Mouse (Mus musculus): Measurements from ENCODE around the gene Pop5. TPM values are rescaled to one million over a fixed set of nuclear protein-coding genes. Genes with fewer than 3 reads are reported as not detected.

Gene Pop5
- polyA plus RNA-seq (2012; rRNA removed) (51.6 and 61.7 TPM in 2 replicates), polyA plus RNA-seq (2014; fragmentation: Nextera tagmentation; extraction: Ambion mirVana) (90.3 and 107 TPM in 2 replicates)

- peak within 1 kb of the TSS; percentile 62 for H3K4me2 ChIP-seq (replicated peaks; ENCODE audit: low read depth, low read length, severe bottlenecking)
- ATAC-seq (ENCODE audit: low FRiP score, low read depth), result peak; percentile 69
Measured at GRCm38 (mm10) chr5:115235786-115236263, at the start of gene Pop5. Gene Pop5 (plus strand): TSS chr5:115235836.

GRCm38 (mm10) chr5:115186371-115187073, 49.1 kb upstream of the Pop5 start:
- Histone ChIP-seq H3K4me1 (ENCODE audit: control insufficient read depth, insufficient read depth, low read length) (peaks cover 10% of the 10 kb centered on the region), H3K27me3 (ENCODE audit: control insufficient read depth, insufficient read depth, low read length) (peaks cover 6% of the 10 kb centered on the region), H3K9me3 (ENCODE audit: control insufficient read depth, low read length) (no peaks in the 10 kb centered on the region), H3K9ac (ENCODE audit: low read depth, low read length, severe bottlenecking) (no peak overlapping the region), H3K36me3 (ENCODE audit: control insufficient read depth, insufficient read depth, low read length) (no peaks in the 10 kb centered on the region), H3K4me2 (replicated peaks; ENCODE audit: low read depth, low read length, severe bottlenecking) (peak overlapping the region; percentile 15; the same call in 1 of the 2 replicates), H3K27ac (replicated peaks; ENCODE audit: low read depth, low read length) (no peak overlapping the region), H3K4me3 (replicated peaks; ENCODE audit: low read length) (no peak overlapping the region)
- TF ChIP-seq POLR2A (IDR thresholded peaks at IDR 0.05; ENCODE audit: borderline replicate concordance, extremely low read depth, insufficient read depth, insufficient read length), result no peak
- DNase-seq (ENCODE audit: low spot score) (peak; percentile 50), ATAC-seq (ENCODE audit: low FRiP score, low read depth) (peak; percentile 55)
- WGBS, result 33% methylated on average over 13 of the region's 17 CpGs

More at GRCm38 (mm10) chr5:115235786-115236263, at the start of gene Pop5:
- under 1% methylated on average over 21 of the region's 21 CpGs for WGBS
- H3K9ac ChIP-seq (ENCODE audit: low read depth, low read length, severe bottlenecking), result peak within 1 kb of the TSS; percentile 53
- TF ChIP-seq POLR2A (IDR thresholded peaks at IDR 0.05; ENCODE audit: borderline replicate concordance, extremely low read depth, insufficient read depth, insufficient read length), result no peak
- peaks cover 13% of the 10 kb centered on the region for H3K36me3 ChIP-seq (ENCODE audit: control insufficient read depth, insufficient read depth, low read length)
- H3K9me3 ChIP-seq (ENCODE audit: control insufficient read depth, low read length), result no peaks in the 10 kb centered on the region
- H3K4me1 ChIP-seq (ENCODE audit: control insufficient read depth, insufficient read depth, low read length), result peaks cover 9% of the 10 kb centered on the region
- H3K27me3 ChIP-seq (ENCODE audit: control insufficient read depth, insufficient read depth, low read length), result 0 out of 2 replicates have a peak, but pooled peaks cover 2% of the 10 kb centered on the region
- no peak within 1 kb of the TSS for H3K27ac ChIP-seq (replicated peaks; ENCODE audit: low read depth, low read length)
- H3K4me3 ChIP-seq (replicated peaks; ENCODE audit: low read length), result peak within 1 kb of the TSS; percentile 43
- peak; percentile 95 for DNase-seq (ENCODE audit: low spot score)

GRCm38 (mm10) chr5:115187188-115188131, 48.2 kb upstream of the Pop5 start:
- H3K4me1 ChIP-seq (ENCODE audit: control insufficient read depth, insufficient read depth, low read length), result peaks cover 7% of the 10 kb centered on the region; the same call in 1 of the 2 replicates
- ATAC-seq (ENCODE audit: low FRiP score, low read depth) (peak; percentile 86; the same call in 1 of the 2 replicates), DNase-seq (ENCODE audit: low spot score) (peak; percentile 85)
- peaks cover 16% of the 10 kb centered on the region for H3K27me3 ChIP-seq (ENCODE audit: control insufficient read depth, insufficient read depth, low read length)
- H3K9me3 ChIP-seq (ENCODE audit: control insufficient read depth, low read length), result no peaks in the 10 kb centered on the region
- no peak for TF ChIP-seq POLR2A (IDR thresholded peaks at IDR 0.05; ENCODE audit: borderline replicate concordance, extremely low read depth, insufficient read depth, insufficient read length)
- peak overlapping the region; percentile 15; the same call in 1 of the 2 replicates for H3K4me2 ChIP-seq (replicated peaks; ENCODE audit: low read depth, low read length, severe bottlenecking)
- H3K27ac ChIP-seq (replicated peaks; ENCODE audit: low read depth, low read length), result no peak overlapping the region
- no peaks in the 10 kb centered on the region for H3K36me3 ChIP-seq (ENCODE audit: control insufficient read depth, insufficient read depth, low read length)
- no peak overlapping the region for H3K4me3 ChIP-seq (replicated peaks; ENCODE audit: low read length)
- 16% methylated on average over 26 of the region's 26 CpGs for WGBS
- H3K9ac ChIP-seq (ENCODE audit: low read depth, low read length, severe bottlenecking), result no peak overlapping the region

- H3K27ac ChIP-seq (replicated peaks; ENCODE audit: low read depth, low read length), result no peak overlapping the region
- H3K9ac ChIP-seq (ENCODE audit: low read depth, low read length, severe bottlenecking), result no peak overlapping the region
- no peaks in the 10 kb centered on the region for H3K36me3 ChIP-seq (ENCODE audit: control insufficient read depth, insufficient read depth, low read length)
- 54% methylated on average over 5 of the region's 5 CpGs for WGBS
- TF ChIP-seq POLR2A (IDR thresholded peaks at IDR 0.05; ENCODE audit: borderline replicate concordance, extremely low read depth, insufficient read depth, insufficient read length), result no peak
- ATAC-seq (ENCODE audit: low FRiP score, low read depth) (no peak), DNase-seq (ENCODE audit: low spot score) (peak; percentile 30)
- peaks cover 29% of the 10 kb centered on the region for H3K27me3 ChIP-seq (ENCODE audit: control insufficient read depth, insufficient read depth, low read length)
- H3K4me2 ChIP-seq (replicated peaks; ENCODE audit: low read depth, low read length, severe bottlenecking), result no peak overlapping the region
- H3K4me1 ChIP-seq (ENCODE audit: control insufficient read depth, insufficient read depth, low read length), result peaks cover 16% of the 10 kb centered on the region
- H3K9me3 ChIP-seq (ENCODE audit: control insufficient read depth, low read length), result no peaks in the 10 kb centered on the region
- H3K4me3 ChIP-seq (replicated peaks; ENCODE audit: low read length), result no peak overlapping the region
Measured at GRCm38 (mm10) chr5:115188824-115189223, 46.8 kb upstream of the Pop5 start.

GRCm38 (mm10) chr5:115190081-115190480, 45.6 kb upstream of the Pop5 start:
- Histone ChIP-seq H3K27me3 (ENCODE audit: control insufficient read depth, insufficient read depth, low read length) (peaks cover 36% of the 10 kb centered on the region), H3K4me1 (ENCODE audit: control insufficient read depth, insufficient read depth, low read length) (peaks cover 16% of the 10 kb centered on the region), H3K9ac (ENCODE audit: low read depth, low read length, severe bottlenecking) (no peak overlapping the region), H3K4me3 (replicated peaks; ENCODE audit: low read length) (no peak overlapping the region), H3K9me3 (ENCODE audit: control insufficient read depth, low read length) (no peaks in the 10 kb centered on the region), H3K4me2 (replicated peaks; ENCODE audit: low read depth, low read length, severe bottlenecking) (no peak overlapping the region), H3K27ac (replicated peaks; ENCODE audit: low read depth, low read length) (no peak overlapping the region), H3K36me3 (ENCODE audit: control insufficient read depth, insufficient read depth, low read length) (no peaks in the 10 kb centered on the region)
- DNase-seq (ENCODE audit: low spot score) (no peak), ATAC-seq (ENCODE audit: low FRiP score, low read depth) (no peak)
- WGBS, result 65% methylated on average over 12 of the region's 12 CpGs
- no peak for TF ChIP-seq POLR2A (IDR thresholded peaks at IDR 0.05; ENCODE audit: borderline replicate concordance, extremely low read depth, insufficient read depth, insufficient read length)

Measured in limb, embryonic 14.5 days (tissue).